Mouse (Mus musculus): ENCODE measurements around the gene Zmynd15. TPM values are rescaled to one million over a fixed set of nuclear protein-coding genes. Genes with fewer than 3 reads are reported as not detected.

The Zmynd15 gene
- polyA plus RNA-seq, 1 experiment: not detected

GRCm38 (mm10) chr11:70474872-70475534 lies 15.8 kb downstream of the Zmynd15 start:
- TF ChIP-seq GATA1 (IDR thresholded peaks at IDR 0.05; ENCODE audit: low read length): no peak

- TF ChIP-seq GATA1 (IDR thresholded peaks at IDR 0.05; ENCODE audit: low read length): no peak
These were observed 26.3 kb downstream of the Zmynd15 start for GRCm38 (mm10) chr11:70485498-70485897.

DNA sequence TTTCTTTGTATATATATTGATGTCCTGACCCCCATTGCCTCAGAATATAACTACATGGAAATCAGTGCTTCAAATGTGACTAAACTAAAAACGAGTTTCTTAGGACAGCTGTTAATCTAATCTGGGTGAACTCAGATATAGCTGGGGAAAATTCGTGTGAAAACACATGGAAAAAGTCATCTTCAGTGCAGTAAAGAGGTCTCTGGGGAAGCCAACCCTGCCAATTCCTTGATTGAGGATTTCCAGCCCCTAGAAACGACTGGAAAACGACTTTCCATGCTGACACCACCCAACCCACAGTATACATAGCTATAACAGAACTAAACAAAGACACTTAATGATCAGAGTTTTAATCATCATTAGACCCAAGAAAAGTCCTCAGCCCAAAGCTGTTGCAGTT lies 28.6 kb downstream of the Zmynd15 start:
- TF ChIP-seq GATA1 (IDR thresholded peaks at IDR 0.05; ENCODE audit: low read length): no peak

DNA sequence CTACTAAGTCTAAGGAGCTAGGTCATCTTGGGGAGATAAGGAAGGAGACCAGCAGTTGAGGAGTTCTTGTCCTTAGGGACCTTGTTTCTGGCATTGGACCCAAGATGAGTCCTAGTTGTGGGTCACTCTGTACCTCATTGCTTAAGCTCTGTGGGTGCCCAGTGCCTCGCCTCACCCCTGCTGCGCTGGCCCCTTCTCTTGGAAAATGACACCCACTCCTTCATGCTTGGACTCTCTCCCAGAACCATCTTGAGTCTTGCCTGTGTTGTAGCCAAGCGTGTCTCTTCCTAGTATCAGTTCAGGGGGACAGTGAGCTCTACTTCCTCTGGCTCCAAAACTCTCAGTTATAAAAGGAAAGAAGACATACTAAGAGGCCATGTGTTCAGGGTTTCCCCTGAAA lies 29.9 kb downstream of the Zmynd15 start:
- no peak for TF ChIP-seq GATA1 (IDR thresholded peaks at IDR 0.05; ENCODE audit: low read length)

- no peak for TF ChIP-seq GATA1 (IDR thresholded peaks at IDR 0.05; ENCODE audit: low read length)
These were observed 30.5 kb downstream of the Zmynd15 start for GRCm38 (mm10) chr11:70489684-70490083.

GRCm38 (mm10) chr11:70499566-70500475 lies 40.6 kb downstream of the Zmynd15 start:
- no peak for TF ChIP-seq GATA1 (IDR thresholded peaks at IDR 0.05; ENCODE audit: low read length)

DNA sequence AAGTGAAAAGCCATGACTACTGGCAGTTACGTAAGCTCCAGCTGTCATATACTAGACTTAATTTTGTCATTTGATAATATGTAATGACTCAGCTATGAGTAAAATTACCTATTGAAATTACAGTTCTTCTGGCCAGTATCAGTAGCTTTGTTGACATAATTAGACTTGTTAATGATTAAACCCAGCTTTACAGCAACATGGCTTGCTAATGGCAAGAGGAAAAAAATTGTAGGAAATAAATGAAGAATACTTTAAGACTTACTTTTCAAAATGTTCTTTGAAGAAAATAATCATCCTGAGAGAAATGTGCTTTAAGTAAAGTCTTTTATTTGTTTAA lies 41.2 kb downstream of the Zmynd15 start:
- no peak for TF ChIP-seq GATA1 (IDR thresholded peaks at IDR 0.05; ENCODE audit: low read length)

GRCm38 (mm10) chr11:70502018-70502417 lies 42.8 kb downstream of the Zmynd15 start:
- TF ChIP-seq GATA1 (IDR thresholded peaks at IDR 0.05; ENCODE audit: low read length): no peak

GRCm38 (mm10) chr11:70504970-70505369 lies 45.7 kb downstream of the Zmynd15 start, which contains the start of gene Tm4sf5:
Gene Tm4sf5, plus strand, starts transcription at chr11:70505244.
- no peak for TF ChIP-seq GATA1 (IDR thresholded peaks at IDR 0.05; ENCODE audit: low read length)

DNA sequence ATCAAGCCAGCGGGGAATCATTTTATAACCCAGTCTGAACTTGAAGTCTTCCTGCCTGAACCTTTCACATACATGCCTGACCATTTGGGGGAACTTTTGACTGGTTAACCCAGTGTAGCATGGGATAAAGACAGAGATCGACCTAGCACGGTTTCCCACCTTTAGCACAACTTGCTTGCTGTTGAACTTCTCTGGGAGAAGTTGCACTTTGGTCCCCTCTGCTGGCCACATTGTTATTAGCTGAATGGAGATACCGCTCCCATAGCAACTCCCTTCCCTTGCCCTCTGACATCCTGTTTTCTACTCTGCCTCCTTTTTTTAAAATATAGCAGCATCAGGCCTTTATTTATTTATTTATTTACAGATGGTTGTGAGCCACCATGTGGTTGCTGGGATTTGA lies 47.2 kb downstream of the Zmynd15 start:
- no peak for TF ChIP-seq GATA1 (IDR thresholded peaks at IDR 0.05; ENCODE audit: low read length)

GRCm38 (mm10) chr11:70506962-70507515 lies 47.8 kb downstream of the Zmynd15 start:
- TF ChIP-seq GATA1 (IDR thresholded peaks at IDR 0.05; ENCODE audit: low read length): no peak

DNA sequence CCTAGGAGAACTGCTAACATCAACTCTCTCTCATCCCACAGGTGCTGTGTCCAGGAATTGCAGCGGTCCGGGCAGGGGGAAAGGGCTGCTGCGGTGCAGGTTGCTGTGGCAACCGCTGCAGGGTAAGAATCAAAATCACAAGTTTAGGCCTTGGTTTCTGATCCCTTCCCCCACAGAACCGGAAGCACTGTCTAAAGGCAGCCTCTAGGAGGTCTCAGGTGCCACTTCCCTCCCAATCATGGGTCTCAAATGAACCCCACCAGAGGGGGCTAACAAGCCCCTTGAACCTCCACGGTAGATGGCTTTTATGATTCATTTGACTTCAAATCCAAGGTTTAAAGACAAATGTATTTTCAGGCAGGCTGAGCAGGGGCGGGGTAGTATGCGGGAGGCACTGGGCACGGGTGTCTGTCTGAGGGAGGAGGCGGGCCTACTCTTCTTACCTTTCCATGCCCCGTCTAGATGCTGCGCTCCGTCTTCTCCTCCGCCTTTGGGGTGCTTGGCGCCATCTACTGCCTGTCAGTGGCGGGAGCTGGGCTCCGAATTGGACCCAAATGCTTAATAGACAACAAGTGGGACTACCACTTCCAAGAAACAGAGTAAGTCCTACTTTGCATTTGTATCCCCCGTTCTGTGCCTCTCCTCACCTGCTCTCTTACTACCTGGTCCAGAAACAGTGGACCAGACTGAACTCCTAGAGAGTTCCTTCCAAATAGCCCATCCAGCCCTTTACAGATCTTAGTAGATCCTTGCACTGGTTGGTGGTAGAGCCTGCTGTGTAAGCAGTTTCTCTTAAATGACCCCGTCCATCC lies 50.7 kb downstream of the Zmynd15 start:
- no peak for TF ChIP-seq GATA1 (IDR thresholded peaks at IDR 0.05; ENCODE audit: low read length)

DNA sequence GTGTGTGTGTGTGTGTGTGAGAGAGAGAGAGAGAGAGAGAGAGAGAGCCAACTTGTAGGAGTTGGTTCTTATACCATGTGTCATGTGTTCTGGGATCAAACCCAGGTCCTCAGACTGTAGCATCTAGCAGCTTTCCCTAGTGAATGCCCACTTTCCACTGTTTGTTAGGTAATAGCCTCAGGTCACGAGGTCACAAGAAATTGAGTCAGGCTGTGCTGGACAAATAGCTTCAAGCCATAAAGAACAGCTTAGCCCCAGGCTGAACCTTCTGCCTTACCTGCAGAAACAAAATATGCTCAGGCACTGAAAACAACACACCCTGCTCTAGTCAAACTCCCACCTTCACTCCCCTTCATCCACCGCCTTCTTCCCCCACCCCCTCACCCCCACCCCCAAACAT lies 52.0 kb downstream of the Zmynd15 start:
- no peak for TF ChIP-seq GATA1 (IDR thresholded peaks at IDR 0.05; ENCODE audit: low read length)

GRCm38 (mm10) chr11:70511825-70512224 lies 52.6 kb downstream of the Zmynd15 start:
- no peak for TF ChIP-seq GATA1 (IDR thresholded peaks at IDR 0.05; ENCODE audit: low read length)

- no peak for TF ChIP-seq GATA1 (IDR thresholded peaks at IDR 0.05; ENCODE audit: low read length)
These were observed 53.6 kb downstream of the Zmynd15 start for GRCm38 (mm10) chr11:70512709-70513342.
